14 mouse cellular contexts compared by ENCODE assay signal in genomic region chr14:92566986-92567385, GRCm38 (mm10).
"Had no signal": no experiment of that assay in that cellular context is flagged by ENCODE, and none has a peak within 500 bp of the region (broad histone marks: within the 10 kb centered on the region; RNA-seq: fewer than 3 reads in every experiment).

No protein-coding gene starts in this region.

- H3K4me2 ChIP-seq: limb, embryonic 13.5 days; liver, embryonic 11.5 days; liver, embryonic 15.5 days; lung, embryonic 14.5 days had no signal

- H3K27ac ChIP-seq: kidney, postnatal 0 days; limb, embryonic 13.5 days; liver, embryonic 15.5 days; midbrain, embryonic 10.5 days; stomach, postnatal 0 days had no signal

- H3K36me3 ChIP-seq: limb, embryonic 13.5 days; liver, embryonic 15.5 days; midbrain, embryonic 10.5 days had no signal

- H3K9me3 ChIP-seq: limb, embryonic 13.5 days; liver, embryonic 15.5 days; midbrain, embryonic 10.5 days had no signal

- H3K4me1 ChIP-seq: limb, embryonic 13.5 days; liver, embryonic 15.5 days; midbrain, embryonic 10.5 days had no signal

- H3K27me3 ChIP-seq: limb, embryonic 13.5 days; liver, embryonic 15.5 days had no signal

- H3K4me3 ChIP-seq: limb, embryonic 13.5 days; liver, embryonic 15.5 days; midbrain, embryonic 10.5 days; myocyte had no signal

- H3K9ac ChIP-seq: limb, embryonic 13.5 days; liver, embryonic 15.5 days; lung, embryonic 14.5 days had no signal

- DNase-seq: kidney, postnatal 36 days; layer of hippocampus, adult 9-11 months; layer of hippocampus, postnatal 36 days; lung, embryonic 14.5 days; lung, postnatal 10 days; lung, postnatal 4 days; thymus, postnatal 4 days had no signal
